Mouse (Mus musculus) kidney, adult 2 months (tissue): ENCODE results near the gene Olfr433. TPM values are rescaled to one million over a fixed set of nuclear protein-coding genes. Genes with fewer than 3 reads are reported as not detected.
A peak's percentile ranks its signal among the peaks of the same experiment; 100 is the strongest.
"Not testable (repeated sequence)": the region's sequence is repeated elsewhere in the genome, so short reads cannot be mapped to it uniquely, and the experiment has no call there.

Experiments used
- DNase-seq: peaks from one replicate; pipeline ENCODE4 v3.0.0; 2021
- H3K27ac ChIP-seq: fragments of 200-500 bp; 2 replicates; pipeline ENCODE4 v1.5.1; 2012; ENCODE audit warnings: low read depth, low read length, control low read depth, inconsistent platforms; ENCODE audit not compliant: insufficient read depth
- H3K27me3 ChIP-seq: fragments of 200-500 bp; replicated peaks from 2 replicates; pipeline ENCODE4 v1.6.1; 2012; ENCODE audit warnings: mild to moderate bottlenecking, moderate library complexity, low read length, inconsistent platforms; ENCODE audit not compliant: control insufficient read depth, insufficient read depth
- H3K36me3 ChIP-seq: fragments of 200-500 bp; 2 replicates; pipeline ENCODE4 v1.6.1; 2012; ENCODE audit warnings: mild to moderate bottlenecking, moderate library complexity, low read length, inconsistent platforms; ENCODE audit not compliant: control insufficient read depth, insufficient read depth
- H3K4me1 ChIP-seq: fragments of 200-500 bp; 2 replicates; pipeline ENCODE4 v1.6.1; 2011; ENCODE audit warnings: low read length; ENCODE audit not compliant: control insufficient read depth, insufficient read depth
- H3K4me3 ChIP-seq: fragments of 200-500 bp; 2 replicates; pipeline ENCODE4 v1.5.1; 2011; ENCODE audit warnings: mild to moderate bottlenecking, low read depth, low read length, control low read depth; ENCODE audit not compliant: insufficient read depth
- CTCF ChIP-seq: fragments of 200-500 bp; conservative IDR thresholded peaks from 2 replicates; pipeline ENCODE4 v1.5.1; 2011; ENCODE audit warnings: low read depth, mild to moderate bottlenecking, control low read depth, low read length, moderate library complexity, mixed read lengths; ENCODE audit not compliant: insufficient read depth, insufficient read length
- POLR2A ChIP-seq: fragments of 200-500 bp; IDR thresholded peaks from one replicate; pipeline ENCODE4 v1.6.1; 2011; ENCODE audit warnings: low read depth, low read length, control low read depth
- WGBS: fragments of 180-500 bp; shearing (Covaris S2); methylation state at CpG from one replicate; pipeline ENCODE4 v1.1.7; 2018; 5-methylcytosine and 5-hydroxymethylcytosine counted together
- polyA plus RNA-seq: library from polyadenylated mRNA; depleted of rRNA; stranded (reverse); fragments of >200 nt; gene quantifications from 2 replicates; pipeline ENCODE4 v1.2.3, GENCODE M21; 2012; rRNA removed

The Olfr433 gene
- polyA plus RNA-seq, result 0.03 and 0.04 TPM in 2 replicates

GRCm38 (mm10) chr1:174040523-174041177, at the start of gene Olfr433:
Gene Olfr433, plus strand, starts transcription at chr1:174040705.
- TF ChIP-seq POLR2A (no peak), CTCF (no peak)
- Histone ChIP-seq H3K4me1 (no peaks in the 10 kb centered on the region), H3K27me3 (no peaks in the 10 kb centered on the region), H3K36me3 (no peaks in the 10 kb centered on the region), H3K4me3 (no peak within 1 kb of the TSS), H3K27ac (peak within 1 kb of the TSS; percentile 31; the same call in 1 of the 2 replicates)
- peak; percentile 55 for DNase-seq
- 69% methylated on average over 7 of the region's 7 CpGs for WGBS

GRCm38 (mm10) chr1:173995003-173995402, 45.5 kb upstream of the Olfr433 start:
- Histone ChIP-seq H3K4me1 (no peaks in the 10 kb centered on the region), H3K4me3 (no peak overlapping the region), H3K27me3 (no peaks in the 10 kb centered on the region), H3K36me3 (no peaks in the 10 kb centered on the region), H3K27ac (no peak overlapping the region)
- 77% methylated on average over 4 of the region's 4 CpGs for WGBS
- no peak for DNase-seq
- no peak for TF ChIP-seq POLR2A
- TF ChIP-seq CTCF, result no peak

GRCm38 (mm10) chr1:174004352-174005109, 36.0 kb upstream of the Olfr433 start:
- H3K36me3 ChIP-seq, H3K27me3 ChIP-seq, DNase-seq, H3K27ac ChIP-seq, H3K4me3 ChIP-seq, H3K4me1 ChIP-seq: not testable (repeated sequence)
- WGBS, result 71% methylated on average over 2 of the region's 3 CpGs

GRCm38 (mm10) chr1:174007050-174007449, 33.5 kb upstream of the Olfr433 start:
- H3K4me3 ChIP-seq, H3K36me3 ChIP-seq, H3K27ac ChIP-seq, DNase-seq, H3K4me1 ChIP-seq, H3K27me3 ChIP-seq: not testable (repeated sequence)

- no peak for DNase-seq
- H3K27me3 ChIP-seq, result no peaks in the 10 kb centered on the region
- H3K4me3 ChIP-seq, result no peak within 1 kb of the TSS
- TF ChIP-seq CTCF (no peak), POLR2A (no peak)
- no peaks in the 10 kb centered on the region for H3K36me3 ChIP-seq
- 31% methylated on average over 1 of the region's 1 CpGs for WGBS
- no peak within 1 kb of the TSS for H3K27ac ChIP-seq
- no peaks in the 10 kb centered on the region for H3K4me1 ChIP-seq
These were observed 8.8 kb upstream of the Olfr433 start, which contains the start of gene Ifi205 for GRCm38 (mm10) chr1:174031698-174032097. Gene Ifi205, minus strand, starts transcription at chr1:174031810.

- Histone ChIP-seq H3K27ac (no peak overlapping the region), H3K27me3 (no peaks in the 10 kb centered on the region), H3K36me3 (no peaks in the 10 kb centered on the region), H3K4me3 (no peak overlapping the region), H3K4me1 (no peaks in the 10 kb centered on the region)
- no peak for DNase-seq
- TF ChIP-seq POLR2A, result no peak
- TF ChIP-seq CTCF, result no peak
- 48% methylated on average over 4 of the region's 4 CpGs for WGBS
These were observed 4.7 kb upstream of the Olfr433 start for GRCm38 (mm10) chr1:174035841-174036240.

GRCm38 (mm10) chr1:174038480-174038879, 2.0 kb upstream of the Olfr433 start:
- TF ChIP-seq POLR2A (no peak), CTCF (no peak)
- DNase-seq, result peak; percentile 6
- Histone ChIP-seq H3K27me3 (no peaks in the 10 kb centered on the region), H3K36me3 (no peaks in the 10 kb centered on the region), H3K27ac (no peak overlapping the region), H3K4me1 (no peaks in the 10 kb centered on the region), H3K4me3 (no peak overlapping the region)
- WGBS, result 65% methylated on average over 3 of the region's 3 CpGs

GRCm38 (mm10) chr1:174042091-174042884, 1.8 kb downstream of the Olfr433 start:
- not testable (repeated sequence) for H3K4me3 ChIP-seq, H3K36me3 ChIP-seq, H3K4me1 ChIP-seq, H3K27me3 ChIP-seq, DNase-seq, H3K27ac ChIP-seq
- WGBS, result 89% methylated on average over 12 of the region's 12 CpGs
